Mouse (Mus musculus) adrenal gland, adult 18-20 months (tissue): ENCODE results near the gene Gng8. TPM values are rescaled to one million over a fixed set of nuclear protein-coding genes. Genes with fewer than 3 reads are reported as not detected.

Source experiments
- DNase-seq, 2 experiments: peaks; one replicate each; pipeline ENCODE4 v3.0.0; 2021 to 2022; ENCODE audit warnings: low spot score in 2 of 2
- total RNA-seq, 2 experiments: library from RNA; stranded (reverse); gene quantifications; 1 replicate in 1 of 2; 2 replicates in 1 of 2; pipeline ENCODE4 v1.2.3; 2021

Gene Gng8
- total RNA-seq, 2 experiments from 2014 or later: 0.35 TPM; not detected in 1

DNA sequence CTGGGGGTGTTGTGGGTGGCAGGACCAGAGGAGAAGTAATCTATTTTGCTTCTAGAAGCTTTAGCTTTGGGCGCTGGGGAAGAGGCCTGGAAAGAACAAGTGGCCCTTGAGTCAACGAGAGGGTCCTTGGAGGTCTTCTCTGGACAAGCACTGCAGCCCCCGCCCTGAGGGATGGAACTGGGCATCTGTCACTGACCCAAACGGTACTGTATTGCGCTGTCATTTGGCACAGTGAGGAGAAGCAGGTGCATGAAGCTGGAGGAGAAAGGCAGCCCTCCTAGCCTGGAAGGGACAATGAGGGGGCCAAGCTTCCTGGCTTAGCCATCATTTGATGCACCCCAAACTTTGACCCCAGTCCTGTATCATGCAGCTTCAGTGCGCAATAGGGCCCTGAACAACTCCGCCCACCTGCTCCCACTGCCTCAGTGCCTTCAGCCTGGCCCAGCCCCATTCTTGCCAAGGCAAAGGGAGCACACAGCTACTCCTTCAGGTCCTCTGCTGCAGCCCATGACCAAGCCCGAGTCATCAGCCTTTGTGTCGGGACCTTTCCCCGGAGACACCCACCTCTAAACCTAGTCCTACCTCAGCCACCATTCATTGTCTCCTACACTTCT lies 30.9 kb downstream of the Gng8 start:
- DNase-seq: no peak

GRCm38 (mm10) chr7:16923283-16924036 lies 31.9 kb downstream of the Gng8 start:
- DNase-seq: no peak

- DNase-seq: peak; percentile 98
Measured at GRCm38 (mm10) chr7:16924037-16924834, 32.6 kb downstream of the Gng8 start, which contains the start of gene Calm3. Gene Calm3, minus strand, starts transcription at chr7:16924114.

GRCm38 (mm10) chr7:16928341-16928740 lies 36.8 kb downstream of the Gng8 start:
- DNase-seq: no peak

DNA sequence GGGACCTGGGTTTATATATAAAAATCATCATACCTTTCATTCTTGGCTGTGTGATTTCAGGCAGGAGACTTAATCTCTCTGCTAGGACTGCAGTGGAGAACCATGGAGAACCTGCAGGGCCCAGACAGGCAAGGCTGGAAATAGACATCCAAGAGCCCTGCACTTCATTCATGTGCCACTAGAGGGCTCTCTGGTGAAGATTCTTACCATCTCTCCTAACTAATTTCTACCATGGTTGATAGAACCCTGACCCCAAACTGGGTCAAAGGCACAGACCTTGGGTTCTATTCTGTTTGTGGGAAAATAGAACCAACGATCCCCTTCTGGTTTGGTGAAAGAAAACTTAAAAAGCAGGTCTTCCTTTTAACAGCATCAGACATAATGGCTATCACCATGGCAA lies 39.3 kb downstream of the Gng8 start:
- DNase-seq: no peak

DNA sequence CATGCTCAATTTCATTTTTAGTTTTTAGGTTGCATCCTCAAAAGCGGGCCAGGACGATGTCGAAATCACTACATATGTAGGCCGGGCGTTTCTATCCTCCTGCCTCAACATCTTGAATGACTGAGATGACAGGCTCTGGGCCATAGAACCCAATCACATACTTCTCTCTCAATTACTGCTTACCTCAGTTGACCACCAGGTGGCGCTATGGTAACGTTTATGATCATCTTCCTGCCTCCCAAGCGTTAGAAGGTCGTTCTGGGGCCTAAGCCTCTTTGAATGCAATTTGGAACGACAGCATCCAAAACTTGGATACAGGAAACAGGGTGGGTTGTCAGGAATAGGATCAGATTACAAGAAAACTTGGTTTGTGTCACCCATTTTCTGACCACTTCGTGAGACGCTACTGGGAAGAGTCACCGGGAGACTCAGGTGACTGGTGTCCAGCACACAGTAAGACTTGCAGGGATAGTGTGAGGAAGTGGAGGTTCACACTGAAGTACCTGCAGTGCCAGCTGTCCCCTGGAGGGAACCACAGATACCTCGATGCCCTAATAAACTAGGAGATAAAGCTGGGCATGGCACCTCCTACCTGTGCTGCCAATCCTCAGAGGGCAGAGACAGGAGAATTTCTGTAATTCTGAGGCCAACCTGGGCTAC lies 40.5 kb downstream of the Gng8 start:
- DNase-seq: peak; percentile 81 to 83

DNA sequence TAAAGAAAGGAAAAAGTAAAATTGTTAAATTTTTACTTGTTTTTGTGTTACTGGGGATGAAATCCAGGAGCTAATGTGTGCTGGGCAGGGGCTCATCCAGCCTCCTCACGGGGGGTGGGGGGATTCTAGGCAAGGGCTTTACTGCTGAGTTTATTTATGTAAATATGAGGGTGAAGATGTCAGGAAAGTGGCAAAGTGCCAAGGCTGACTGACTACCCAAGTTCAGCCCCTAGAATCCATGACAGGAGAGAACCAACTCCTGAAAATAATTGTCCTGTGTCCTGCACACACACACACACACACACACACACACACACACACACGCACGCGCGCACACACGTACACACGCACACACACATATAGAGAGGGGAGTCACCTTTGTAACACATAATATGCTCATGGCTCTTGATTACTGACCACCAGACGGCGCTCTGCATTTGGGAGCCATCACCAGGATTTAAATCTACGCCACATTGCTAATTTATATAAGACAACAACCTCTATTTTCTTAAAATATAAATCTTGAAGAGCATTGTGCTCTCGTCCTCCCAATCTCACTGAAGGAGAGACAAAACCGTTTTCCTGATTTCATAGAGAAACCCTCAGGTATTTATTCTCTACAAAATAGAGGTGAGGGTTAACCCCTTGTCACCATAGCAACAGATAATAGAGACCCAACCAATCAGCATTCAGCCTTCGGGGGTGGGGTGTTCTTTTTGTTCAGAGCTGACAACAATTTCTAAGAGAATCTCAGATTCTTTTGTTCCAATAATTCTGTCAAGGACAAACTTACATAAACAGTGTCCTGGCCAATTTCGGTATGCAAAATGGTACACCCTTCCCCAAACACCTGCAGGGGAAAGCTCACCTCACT lies 41.4 kb downstream of the Gng8 start:
- no peak for DNase-seq

DNA sequence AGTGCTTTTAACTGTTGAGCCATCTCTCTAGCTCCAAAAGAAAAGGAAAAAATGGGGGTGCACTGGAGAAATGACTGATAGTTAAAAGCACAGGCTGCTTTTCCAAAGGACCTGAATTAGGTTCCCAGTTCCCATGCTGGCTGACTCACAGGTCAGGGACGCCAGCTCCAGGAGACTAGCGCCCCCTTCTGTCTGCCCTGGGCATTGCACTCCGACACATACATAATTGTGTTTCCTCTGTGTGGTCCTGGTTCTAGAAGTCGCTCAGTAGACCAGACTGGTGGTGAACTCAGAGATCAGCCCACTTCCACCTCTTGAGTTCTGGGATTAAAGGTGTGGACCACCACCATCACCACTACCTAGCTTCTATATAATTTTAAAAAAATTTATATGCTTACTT lies 45.7 kb downstream of the Gng8 start:
- no peak for DNase-seq

DNA sequence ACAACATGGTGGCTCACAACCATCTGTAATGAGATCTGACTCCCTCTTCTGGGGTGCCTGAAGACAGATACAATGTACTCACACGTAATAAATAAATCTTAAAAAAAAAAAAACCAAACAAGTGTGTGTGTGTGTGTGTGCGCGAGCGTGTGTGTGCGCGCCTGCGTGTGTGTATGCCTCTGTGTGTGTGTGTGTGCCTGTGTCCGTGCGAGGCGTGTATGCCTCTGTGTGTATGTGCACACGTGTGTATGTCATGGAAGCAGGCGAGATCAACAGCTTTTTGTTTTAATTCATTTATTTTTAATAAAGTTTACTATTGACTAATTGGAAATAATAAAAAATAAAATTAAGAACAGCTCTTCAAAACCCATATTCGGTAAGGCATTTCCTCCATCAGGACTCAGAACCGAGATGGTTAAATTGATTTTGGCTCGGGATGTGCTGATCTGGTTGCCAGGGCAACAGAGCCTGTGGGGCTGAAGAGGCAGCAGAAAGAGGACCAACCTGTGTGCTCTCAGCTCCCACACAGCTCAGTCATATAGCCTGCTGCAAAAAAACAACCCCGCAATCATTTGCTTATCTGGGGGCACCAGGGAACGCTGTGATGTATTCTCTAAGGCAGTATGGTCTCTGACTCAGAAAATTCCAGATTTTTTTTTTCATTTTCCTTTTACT lies 46.7 kb downstream of the Gng8 start:
- DNase-seq: no peak

DNA sequence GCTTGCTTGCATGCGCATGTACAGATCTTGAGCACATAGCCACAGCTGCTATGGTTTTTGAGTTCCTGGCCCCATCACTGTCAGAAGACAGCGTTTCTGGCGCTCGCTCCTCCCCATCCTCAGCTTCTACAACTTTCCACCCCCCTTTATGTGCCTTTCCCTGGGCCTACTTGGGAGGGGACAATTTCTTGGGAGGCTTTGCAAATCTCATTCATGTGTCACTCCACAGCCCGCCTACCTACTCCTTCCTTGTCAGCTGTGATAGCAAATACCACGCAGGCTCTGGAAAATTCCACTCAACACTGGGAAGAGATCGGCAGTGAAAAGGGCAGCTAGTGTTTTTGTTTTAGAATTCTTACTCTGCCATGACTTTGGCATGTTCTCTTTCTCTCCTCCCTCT lies 48.7 kb downstream of the Gng8 start:
- DNase-seq: no peak

DNA sequence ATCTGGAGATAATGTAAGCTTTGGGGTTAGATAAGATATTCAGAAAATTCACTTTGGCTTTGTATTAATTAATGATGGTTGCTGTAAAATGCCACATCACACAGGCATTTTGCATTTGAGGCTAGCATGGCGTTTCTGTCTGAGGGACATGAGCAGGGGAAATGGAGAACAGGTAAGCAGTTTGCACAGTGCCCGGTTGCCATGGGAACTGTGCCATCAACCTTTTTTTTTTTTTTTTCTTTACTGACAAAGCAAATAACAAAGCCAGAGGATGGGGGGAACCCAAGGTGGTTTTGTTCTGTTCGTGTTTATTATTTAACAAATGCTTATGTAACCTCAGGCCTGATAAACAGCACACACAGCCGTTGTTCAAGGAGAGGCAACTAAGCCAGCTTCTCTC lies 51.3 kb downstream of the Gng8 start:
- no peak for DNase-seq

- peak; percentile 70 to 79 for DNase-seq
Measured at GRCm38 (mm10) chr7:16944061-16944807, 52.6 kb downstream of the Gng8 start, which contains the start of gene Pnmal2. Gene Pnmal2, plus strand, starts transcription at chr7:16944682.

GRCm38 (mm10) chr7:16944808-16945315 lies 53.3 kb downstream of the Gng8 start:
- no peak for DNase-seq

Other genes with a start within 250 kb of the Gng8 start
- gene Ceacam15, start 216.1 kb upstream of the Gng8 start, total RNA-seq: not detected
- not detected for gene Ceacam9, start 169.9 kb upstream of the Gng8 start, total RNA-seq
- gene Ap2s1, start 153.4 kb upstream of the Gng8 start, total RNA-seq: 100 to 1,000 TPM; 120 to 146 TPM
- 100 to 1,000 TPM in 1 of 2 experiments, 10 to 100 TPM in 1; 89.3 to 253 TPM for gene Slc1a5, start 110.4 kb upstream of the Gng8 start, total RNA-seq
- gene Strn4, start 75.9 kb upstream of the Gng8 start, total RNA-seq: 10 to 100 TPM; 67.7 to 69.3 TPM
- 10 to 100 TPM; 23.7 to 25.2 TPM for gene Fkrp, start 75.1 kb upstream of the Gng8 start, total RNA-seq
- 10 to 100 TPM; 13.9 to 23.3 TPM for gene Prkd2, start 48.9 kb upstream of the Gng8 start, total RNA-seq
- 1 to 10 TPM; 3.1 to 3.8 TPM for gene Dact3, start 16.5 kb upstream of the Gng8 start, total RNA-seq
- 1 to 10 TPM in 1 of 2 experiments, under 1 TPM in 1; 0.96 to 1.1 TPM for gene Ptgir, start 14.7 kb downstream of the Gng8 start, total RNA-seq
- 100 to 1,000 TPM; 227 to 234 TPM for gene Calm3, start 32.3 kb downstream of the Gng8 start, total RNA-seq
- gene Pnmal2, start 52.9 kb downstream of the Gng8 start, total RNA-seq: 10 to 100 TPM; 24.4 to 33.3 TPM
- gene Pnmal1, start 67.9 kb downstream of the Gng8 start, total RNA-seq: 1 to 10 TPM; 3.5 to 4.0 TPM
- 1 to 10 TPM; 1.6 to 2.0 TPM for gene Gm42372, start 91.3 kb downstream of the Gng8 start, total RNA-seq
- gene Ccdc8, start 100.9 kb downstream of the Gng8 start, total RNA-seq: 10 to 100 TPM; 18.3 TPM
- gene Ppp5c, start 136.1 kb downstream of the Gng8 start, total RNA-seq: 10 to 100 TPM; 88.9 to 95.2 TPM
- 1 to 10 TPM; 3.4 to 4.3 TPM for gene Hif3a, start 170.6 kb downstream of the Gng8 start, total RNA-seq
- gene Psg16, start 182.3 kb downstream of the Gng8 start, total RNA-seq: under 1 TPM; 0.32 to 0.33 TPM